Mouse (Mus musculus): ENCODE results near the gene Sh3d19.
"Not testable (repeated sequence)": the region's sequence is repeated elsewhere in the genome, so short reads cannot be mapped to it uniquely, and the experiment has no call there.

The Sh3d19 gene

GRCm38 (mm10) chr3:86093213-86093845 lies 122.4 kb downstream of the Sh3d19 start:
- no peak for DNase-seq (ENCODE audit: low read depth, low spot score)

GRCm38 (mm10) chr3:86093907-86094306 lies 123.0 kb downstream of the Sh3d19 start:
- no peak for DNase-seq (ENCODE audit: low read depth, low spot score)

DNA sequence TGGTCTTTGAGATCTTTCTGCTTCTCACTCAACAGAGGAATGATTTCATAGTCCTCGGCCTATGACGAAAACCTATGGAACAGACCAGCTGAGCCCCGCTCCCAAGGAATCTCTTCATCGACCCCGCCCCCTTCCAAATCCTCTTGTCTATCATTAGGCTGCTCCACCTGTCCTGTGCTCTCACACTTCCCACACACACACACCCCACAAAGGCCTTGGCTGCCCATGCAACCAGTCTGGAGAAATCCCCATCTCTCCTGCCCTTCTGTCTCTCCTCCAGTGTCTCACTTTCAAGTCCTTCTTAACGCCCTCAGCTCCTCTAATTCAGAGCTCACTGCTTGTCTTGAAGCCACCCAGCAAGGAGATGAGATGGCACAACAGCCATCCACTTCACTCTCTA lies 131.0 kb downstream of the Sh3d19 start:
- DNase-seq (ENCODE audit: low read depth, low spot score), result no peak

DNA sequence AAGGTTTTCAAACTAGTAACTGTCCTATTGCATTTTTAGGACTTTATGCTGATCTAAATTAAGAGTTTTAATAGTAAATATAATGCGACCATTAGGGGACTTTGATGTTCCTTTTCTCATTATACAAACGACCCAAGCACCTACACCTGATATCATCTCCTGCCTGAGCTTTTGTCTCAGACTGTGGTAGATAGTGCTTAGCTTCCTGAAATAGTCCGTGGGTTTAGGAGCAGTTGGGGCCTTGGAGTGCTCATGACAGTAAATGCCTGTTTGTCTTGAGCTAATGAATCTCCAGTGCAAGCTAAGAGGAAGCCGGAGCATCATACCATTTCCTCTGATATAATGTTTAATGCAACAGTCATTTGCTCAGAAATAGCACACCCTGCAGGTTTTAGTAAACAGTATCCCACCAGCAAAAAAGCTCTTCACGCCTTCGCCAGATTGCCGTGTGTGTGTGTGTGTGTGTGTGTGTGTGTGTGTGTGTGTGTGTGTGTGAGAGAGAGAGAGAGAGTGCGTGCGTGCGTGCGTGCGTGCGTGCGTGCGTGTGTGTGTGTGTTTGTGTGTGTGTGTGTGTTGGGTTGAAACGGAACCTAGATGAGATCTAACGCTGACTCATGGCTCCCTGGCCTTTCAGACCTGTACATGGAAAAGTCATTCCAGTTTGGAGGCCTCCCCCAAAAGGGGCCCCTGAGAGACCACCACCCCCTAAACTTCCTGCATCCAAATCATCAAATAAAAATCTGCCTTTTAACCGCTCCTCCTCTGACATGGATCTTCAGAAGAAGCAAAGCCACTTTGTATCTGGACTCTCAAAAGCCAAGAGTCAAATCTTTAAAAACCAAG lies 132.8 kb downstream of the Sh3d19 start:
- DNase-seq (ENCODE audit: low read depth, low spot score), result no peak

GRCm38 (mm10) chr3:86104433-86104832 lies 133.5 kb downstream of the Sh3d19 start:
- not testable (repeated sequence) for DNase-seq (ENCODE audit: low read depth, low spot score)

GRCm38 (mm10) chr3:86104909-86105308 lies 134.0 kb downstream of the Sh3d19 start:
- DNase-seq (ENCODE audit: low read depth, low spot score), result no peak

- no peak for DNase-seq (ENCODE audit: low read depth, low spot score)
Observed at GRCm38 (mm10) chr3:86106086-86106632, 135.2 kb downstream of the Sh3d19 start.

DNA sequence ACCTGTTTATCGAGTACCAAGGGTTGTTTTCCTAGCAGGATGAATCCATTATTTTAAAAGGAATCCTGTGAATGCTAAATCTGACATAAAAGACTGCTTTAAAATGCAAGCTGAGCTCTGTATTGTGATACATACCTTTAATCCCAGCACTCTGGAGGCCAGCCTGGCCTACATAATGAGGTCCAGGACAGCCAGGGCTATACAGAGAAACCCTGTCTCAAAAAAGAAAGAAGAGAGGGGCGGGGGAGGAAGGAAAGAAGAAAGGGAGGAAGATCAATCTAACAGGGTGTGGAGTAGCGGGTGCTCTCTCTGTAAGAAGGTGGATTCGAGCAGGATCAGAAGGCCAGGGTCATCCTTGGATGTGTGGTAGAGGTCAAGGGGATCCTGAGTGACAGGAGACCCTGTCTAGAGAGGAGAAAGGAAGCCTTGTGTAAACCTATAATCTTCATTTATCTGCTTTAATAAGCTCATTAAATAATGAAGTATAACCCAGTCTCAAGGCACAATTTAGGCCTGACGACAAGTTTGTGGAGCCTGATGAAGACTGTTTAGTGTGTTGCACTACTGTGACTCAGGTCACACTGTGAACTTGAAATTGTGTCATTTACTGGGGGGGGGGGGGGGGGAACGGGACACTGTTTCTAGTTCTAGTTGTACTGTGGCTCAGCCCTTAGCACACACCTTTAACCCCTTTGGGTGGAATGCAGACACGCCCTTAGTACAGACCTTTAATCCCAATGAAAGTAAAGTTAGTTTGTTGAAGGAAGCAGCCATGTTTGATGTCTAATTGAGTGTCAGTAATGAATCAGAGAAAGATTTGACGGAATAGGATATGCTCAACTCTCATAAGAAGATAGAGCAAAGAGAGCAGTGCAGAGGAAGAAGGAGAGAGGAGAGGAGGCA lies 137.0 kb downstream of the Sh3d19 start:
- no peak for DNase-seq (ENCODE audit: low read depth, low spot score)

GRCm38 (mm10) chr3:86108576-86108975 lies 137.7 kb downstream of the Sh3d19 start:
- DNase-seq (ENCODE audit: low read depth, low spot score), result no peak

DNA sequence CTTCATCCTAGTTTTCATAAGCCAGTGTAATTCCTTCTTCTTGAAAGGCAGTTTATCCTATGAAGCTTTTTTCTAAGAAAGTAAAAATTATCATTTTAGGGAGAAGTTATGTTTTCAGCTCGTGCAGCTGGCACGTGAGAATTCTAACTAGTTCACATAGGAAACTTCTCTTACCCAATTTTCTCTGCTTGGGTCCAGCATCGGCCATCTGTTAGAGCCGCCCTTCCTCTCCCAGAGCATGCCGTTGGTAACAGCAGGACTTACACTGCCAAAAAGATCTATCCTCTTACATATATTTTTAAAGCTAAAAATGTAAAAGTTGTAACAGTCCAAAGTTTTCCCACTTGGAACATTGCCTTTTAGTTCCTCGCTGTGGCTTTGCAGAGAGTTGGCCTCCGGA lies 138.2 kb downstream of the Sh3d19 start:
- DNase-seq (ENCODE audit: low read depth, low spot score), result no peak

GRCm38 (mm10) chr3:86110077-86110476 lies 139.2 kb downstream of the Sh3d19 start:
- no peak for DNase-seq (ENCODE audit: low read depth, low spot score)

GRCm38 (mm10) chr3:86112766-86113165 lies 141.9 kb downstream of the Sh3d19 start:
- no peak for DNase-seq (ENCODE audit: low read depth, low spot score)

DNA sequence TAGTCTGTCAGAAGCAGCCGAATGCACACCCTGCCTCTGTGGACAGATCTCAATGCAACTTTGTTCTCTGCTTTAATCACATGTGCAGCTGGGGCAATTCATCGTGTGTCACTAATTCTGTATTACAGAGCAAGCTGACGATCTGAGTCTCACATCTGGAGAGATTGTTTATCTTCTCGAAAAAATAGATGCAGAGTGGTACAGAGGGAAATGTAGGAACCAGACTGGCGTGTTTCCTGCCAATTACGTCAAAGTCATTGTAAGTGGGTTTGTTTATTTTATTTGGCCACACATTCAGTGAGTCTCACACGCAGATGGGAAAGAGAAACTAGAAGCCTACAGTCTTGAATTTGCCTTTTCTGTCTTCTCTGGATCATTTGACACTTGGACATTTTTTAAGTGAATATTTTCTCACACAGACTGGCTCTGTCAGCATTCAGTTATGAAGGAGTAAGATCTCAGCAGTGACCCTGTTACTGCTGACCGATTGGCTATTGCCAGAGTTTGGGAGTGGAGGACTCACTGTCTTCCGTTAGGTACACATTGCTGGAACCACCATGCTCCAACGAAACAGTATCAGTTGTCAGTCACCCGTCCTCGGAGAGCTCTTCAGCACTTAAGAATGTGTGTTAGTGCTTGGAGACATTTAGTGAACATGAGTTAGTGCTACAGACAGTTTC lies 143.9 kb downstream of the Sh3d19 start:
- DNase-seq (ENCODE audit: low read depth, low spot score), result peak; percentile 71

DNA sequence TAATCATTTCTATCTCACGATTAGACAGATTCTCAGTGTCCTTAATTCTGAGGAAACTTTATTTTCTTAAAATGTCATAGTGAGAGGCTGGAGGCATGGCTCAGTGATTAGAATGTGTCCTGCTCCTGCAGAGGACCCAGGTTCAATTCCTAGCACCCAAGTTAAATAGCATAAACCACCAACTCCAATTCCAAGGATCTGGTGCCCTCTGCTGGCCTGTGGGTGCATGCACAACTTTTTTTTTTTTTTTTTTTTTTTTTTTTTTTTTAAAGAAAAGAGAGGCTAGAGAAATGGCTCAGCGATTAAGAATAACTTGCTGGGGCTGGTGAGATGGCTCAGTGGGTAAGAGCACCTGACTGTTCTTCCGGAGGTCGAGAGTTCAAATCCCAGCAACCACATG lies 146.0 kb downstream of the Sh3d19 start:
- no peak for DNase-seq (ENCODE audit: low read depth, low spot score)

DNA sequence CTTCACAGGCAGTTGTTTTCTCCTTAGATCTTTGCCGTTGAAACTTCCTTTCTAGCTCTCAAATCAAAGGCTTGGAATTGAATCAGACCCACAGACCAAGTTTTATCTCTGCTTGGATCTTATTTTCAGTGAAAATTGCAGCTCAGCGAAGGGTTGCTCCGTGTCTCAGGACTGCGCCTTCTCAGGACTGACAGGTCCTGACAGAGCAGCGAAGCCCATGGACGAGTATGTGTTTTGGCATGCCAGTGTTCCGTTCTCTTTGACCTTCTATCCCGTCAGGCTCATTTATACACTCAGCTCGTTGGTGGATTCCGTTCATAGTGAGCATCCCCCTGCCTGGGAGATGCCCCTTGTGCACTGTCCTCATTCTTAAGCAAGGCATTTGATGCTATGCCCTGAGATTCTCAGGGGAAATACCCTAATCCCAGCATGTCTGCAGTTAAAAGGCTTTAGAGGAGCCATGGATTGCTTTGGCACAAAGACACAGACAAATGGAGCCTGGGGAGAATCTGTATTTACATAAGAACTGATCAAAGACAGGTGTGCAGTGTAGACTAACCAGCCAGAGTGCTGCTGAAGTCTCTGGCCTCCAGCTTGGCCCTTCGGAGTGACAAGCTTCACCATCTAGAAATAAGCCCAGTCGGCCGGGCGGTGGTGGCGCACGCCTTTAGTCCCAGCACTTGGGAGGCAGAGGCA lies 148.5 kb downstream of the Sh3d19 start:
- no peak for DNase-seq (ENCODE audit: low read depth, low spot score)

DNA sequence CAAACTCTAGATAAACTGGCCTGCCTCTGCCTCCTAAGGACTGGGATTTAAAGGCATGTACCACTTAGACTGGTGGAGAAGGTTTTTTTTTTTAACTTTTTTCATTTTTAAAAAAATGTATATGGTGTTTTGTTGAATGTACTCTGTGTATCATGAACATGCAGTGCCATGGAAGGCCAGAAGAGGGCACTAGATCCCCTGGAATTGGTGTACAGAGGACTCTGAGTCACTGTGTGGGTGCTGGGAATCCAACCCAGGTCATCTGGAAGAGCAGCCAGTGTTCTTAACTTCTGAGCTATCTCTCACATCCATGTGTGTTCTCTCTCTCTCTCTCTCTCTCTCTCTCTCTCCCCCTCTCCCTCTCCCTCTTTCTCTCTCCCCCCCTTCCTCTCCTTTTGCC lies 151.2 kb downstream of the Sh3d19 start:
- DNase-seq (ENCODE audit: low read depth, low spot score), result no peak

DNA sequence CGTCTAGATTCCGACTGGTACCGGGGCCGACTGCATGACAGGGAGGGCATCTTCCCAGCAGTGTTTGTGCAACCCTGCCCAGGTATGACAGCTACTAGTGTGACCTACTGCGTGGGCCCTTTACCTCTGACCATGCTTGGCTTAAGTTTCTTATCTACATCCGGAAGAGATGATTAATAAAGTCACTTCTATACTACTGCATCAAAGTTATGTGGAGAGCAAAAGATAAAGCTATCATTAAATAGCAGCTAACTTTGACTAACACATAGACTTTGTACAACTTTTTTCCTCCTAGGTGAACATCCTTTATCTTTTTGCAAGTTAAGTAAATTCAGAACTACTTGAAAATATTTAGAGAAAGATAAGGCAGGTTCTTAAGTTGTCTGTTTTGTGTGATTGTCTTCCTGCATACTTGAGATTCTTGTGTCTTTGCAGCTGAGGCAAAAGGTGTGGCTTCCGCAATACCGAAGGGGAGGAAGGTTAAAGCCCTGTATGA lies 152.4 kb downstream of the Sh3d19 start:
- DNase-seq (ENCODE audit: low read depth, low spot score), result no peak

GRCm38 (mm10) chr3:86129757-86130156 lies 158.8 kb downstream of the Sh3d19 start:
- no peak for DNase-seq (ENCODE audit: low read depth, low spot score)

GRCm38 (mm10) chr3:86134939-86135638 lies 164.2 kb downstream of the Sh3d19 start:
- no peak for DNase-seq (ENCODE audit: low read depth, low spot score)
